Mouse (Mus musculus) liver, adult (tissue): ENCODE measurements at regions not wholly inside any gene's neighbourhood (a gene's known extent, or its start where the extent isn't known, plus 50 kb on each side); places are given as distances from the start of the nearest gene placed in this dataset.

Source experiments
- GATA4 ChIP-seq: IDR thresholded peaks from 2 replicates; pipeline ENCODE4 v1.6.1; 2014; ENCODE audit warnings: mild to moderate bottlenecking, low read length; ENCODE audit not compliant: insufficient replicate concordance

GRCm38 (mm10) chr9:46558481-46558880, 238.7 kb upstream of the 4931429L15Rik start:
- no peak for TF ChIP-seq GATA4

- no peak for TF ChIP-seq GATA4
These were observed 238.0 kb upstream of the 4931429L15Rik start for GRCm38 (mm10) chr9:46557781-46558180.

- TF ChIP-seq GATA4, result no peak
These were observed 235.4 kb upstream of the 4931429L15Rik start for GRCm38 (mm10) chr9:46555156-46555555.

- no peak for TF ChIP-seq GATA4
These were observed 234.9 kb upstream of the 4931429L15Rik start for GRCm38 (mm10) chr9:46554586-46555152.

GRCm38 (mm10) chr9:46549416-46549815, 229.6 kb upstream of the 4931429L15Rik start:
- no peak for TF ChIP-seq GATA4

- no peak for TF ChIP-seq GATA4
These were observed 224.5 kb upstream of the 4931429L15Rik start for GRCm38 (mm10) chr9:46544326-46544725.

- no peak for TF ChIP-seq GATA4
These were observed 221.2 kb upstream of the 4931429L15Rik start for GRCm38 (mm10) chr9:46541001-46541400.

GRCm38 (mm10) chr9:46538616-46539015, 218.8 kb upstream of the 4931429L15Rik start:
- no peak for TF ChIP-seq GATA4

- TF ChIP-seq GATA4, result no peak
These were observed 196.8 kb upstream of the 4931429L15Rik start for GRCm38 (mm10) chr9:46516401-46517130.

GRCm38 (mm10) chr9:46512276-46513051, 192.7 kb upstream of the 4931429L15Rik start:
- no peak for TF ChIP-seq GATA4

- TF ChIP-seq GATA4, result no peak
These were observed 191.5 kb upstream of the 4931429L15Rik start for GRCm38 (mm10) chr9:46511307-46511706.

- no peak for TF ChIP-seq GATA4
These were observed 190.1 kb upstream of the 4931429L15Rik start for GRCm38 (mm10) chr9:46509896-46510295.

- no peak for TF ChIP-seq GATA4
These were observed 189.7 kb upstream of the 4931429L15Rik start for GRCm38 (mm10) chr9:46509458-46509857.

- no peak for TF ChIP-seq GATA4
These were observed 187.2 kb upstream of the 4931429L15Rik start for GRCm38 (mm10) chr9:46507036-46507435.

GRCm38 (mm10) chr9:46504536-46504935, 184.8 kb upstream of the 4931429L15Rik start:
- TF ChIP-seq GATA4, result no peak

GRCm38 (mm10) chr9:46504133-46504416, 184.3 kb upstream of the 4931429L15Rik start:
- no peak for TF ChIP-seq GATA4

- no peak for TF ChIP-seq GATA4
These were observed 183.7 kb upstream of the 4931429L15Rik start for GRCm38 (mm10) chr9:46503321-46504132.
